Mouse (Mus musculus): ENCODE results near the gene Aldoart2. TPM values are rescaled to one million over a fixed set of nuclear protein-coding genes. Genes with fewer than 3 reads are reported as not detected.
"Not testable (repeated sequence)": the region's sequence is repeated elsewhere in the genome, so short reads cannot be mapped to it uniquely, and the experiment has no call there.

Gene Aldoart2
- polyA plus RNA-seq, 2 experiments from 2014 or later: 0.20 TPM; not detected in 1

GRCm38 (mm10) chr12:55586936-55587335 lies 21.9 kb downstream of the Aldoart2 start:
- not testable (repeated sequence) for ATAC-seq

GRCm38 (mm10) chr12:55598537-55598886 lies 33.5 kb downstream of the Aldoart2 start:
- ATAC-seq: no peak

GRCm38 (mm10) chr12:55598887-55599561 lies 34.0 kb downstream of the Aldoart2 start, which contains the start of gene Insm2:
Gene Insm2 (plus strand): TSS chr12:55599427.
- no peak for ATAC-seq

- ATAC-seq: no peak
Measured at GRCm38 (mm10) chr12:55599639-55600502, 34.8 kb downstream of the Aldoart2 start.

GRCm38 (mm10) chr12:55600503-55600994 lies 35.5 kb downstream of the Aldoart2 start:
- ATAC-seq: no peak

GRCm38 (mm10) chr12:55604411-55604810 lies 39.4 kb downstream of the Aldoart2 start:
- ATAC-seq: no peak

GRCm38 (mm10) chr12:55607902-55608301 lies 42.9 kb downstream of the Aldoart2 start:
- ATAC-seq: no peak

- ATAC-seq: no peak
Measured at GRCm38 (mm10) chr12:55610812-55611211, 45.8 kb downstream of the Aldoart2 start.

Other genes with a start within 250 kb of the Aldoart2 start
- gene Psma6, start 181.0 kb upstream of the Aldoart2 start, polyA plus RNA-seq (2017; shearing (Covaris generic)): 100 to 1,000 TPM; 282 to 307 TPM
- gene Nfkbia, start 72.6 kb upstream of the Aldoart2 start, polyA plus RNA-seq (2017; shearing (Covaris generic)): 100 to 1,000 TPM; 513 to 551 TPM
- gene Insm2, start 34.2 kb downstream of the Aldoart2 start, polyA plus RNA-seq (2017; shearing (Covaris generic)): under 1 TPM in 1 of 2 experiments, not detected in 1; 0.12 TPM

Measured in activated CD4-positive, CD25-positive, alpha-beta regulatory T cell, adult 4 months (primary cell).